Mouse (Mus musculus) olfactory bulb, adult 2 months (tissue): Measurements from ENCODE around the gene Nsmf.

Source experiments
- CTCF ChIP-seq: fragments of 200-500 bp; IDR thresholded peaks from 2 replicates; pipeline ENCODE4 v1.5.1; 2012; ENCODE audit warnings: low read depth, mild to moderate bottlenecking, low read length, moderate library complexity; ENCODE audit not compliant: insufficient read depth
- POLR2A ChIP-seq: fragments of 200-500 bp; IDR thresholded peaks from 2 replicates; pipeline ENCODE4 v1.6.1; 2012; ENCODE audit warnings: mild to moderate bottlenecking, low read depth, low read length, moderate library complexity; ENCODE audit not compliant: insufficient read depth

DNA sequence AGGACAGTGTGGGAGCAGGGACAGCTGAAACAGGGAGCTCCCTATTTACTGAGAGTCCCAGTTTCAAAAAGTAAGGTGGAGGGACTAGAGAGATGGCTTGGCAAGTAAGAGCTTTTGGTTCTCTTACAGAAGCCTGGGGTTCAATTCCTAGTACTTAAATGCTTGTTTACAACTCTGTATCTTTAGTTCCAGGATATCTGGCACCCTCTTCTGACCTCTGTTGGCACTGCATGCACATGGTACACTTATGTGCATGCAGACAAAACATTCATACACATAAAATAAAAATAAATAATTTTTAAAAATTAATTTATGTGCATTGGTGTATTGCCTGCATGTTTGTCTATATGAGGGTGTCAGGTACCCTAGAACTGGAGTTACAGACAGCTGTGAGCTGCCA is 45.9 kb upstream of the Nsmf start:
- TF ChIP-seq CTCF (no peak), POLR2A (no peak)
